Mouse (Mus musculus): ENCODE measurements around the gene Zbtb20. TPM values are rescaled to one million over a fixed set of nuclear protein-coding genes. Genes with fewer than 3 reads are reported as not detected.
"Not testable (repeated sequence)": the region's sequence is repeated elsewhere in the genome, so short reads cannot be mapped to it uniquely, and the experiment has no call there.

Gene Zbtb20
- polyA plus RNA-seq, 1 experiment: 5.9 TPM

DNA sequence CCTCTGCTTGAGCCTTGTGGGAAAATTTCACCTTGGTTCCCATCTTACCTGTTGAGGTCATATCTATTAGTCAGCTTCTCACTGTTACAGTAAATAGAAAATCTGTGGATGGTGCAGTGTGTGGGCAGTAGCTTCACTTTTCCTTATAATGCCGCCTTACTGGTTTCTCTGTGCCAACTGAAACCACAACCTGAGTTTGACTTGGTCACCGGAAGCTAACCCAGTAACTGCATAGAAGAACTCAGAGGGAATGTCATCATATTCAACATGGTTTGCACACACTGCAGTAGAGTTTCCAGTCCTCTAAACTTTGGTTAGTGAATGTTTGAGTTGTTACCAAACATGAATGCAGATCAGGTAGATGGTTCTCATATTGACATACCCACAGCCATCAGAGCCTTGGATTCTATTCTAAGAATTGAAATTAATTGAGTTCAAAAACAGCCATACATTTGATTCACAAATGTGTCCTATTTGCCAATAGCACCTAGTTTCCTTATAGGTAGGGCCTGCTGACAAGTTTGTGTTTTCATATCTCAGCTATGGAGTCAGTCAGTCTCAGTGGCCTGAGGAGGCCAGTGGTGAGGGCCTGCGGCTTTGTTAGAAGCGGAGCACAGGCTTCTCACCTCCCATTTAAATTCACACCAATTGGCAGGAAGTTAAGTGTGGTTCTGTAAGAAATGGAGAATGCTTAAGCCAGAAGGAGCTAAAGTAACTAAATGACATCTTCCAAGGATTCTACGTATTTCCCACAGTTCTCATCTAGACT is 44.5 kb downstream of the Zbtb20 start:
- TF ChIP-seq CTCF (IDR thresholded peaks at IDR 0.05; ENCODE audit: control insufficient read depth, insufficient read depth, insufficient replicate concordance, low read depth, low read length) (no peak), POLR2A (IDR thresholded peaks at IDR 0.05; ENCODE audit: control insufficient read depth, low read depth, low read length) (no peak)
- no peaks in the 10 kb centered on the region for H3K36me3 ChIP-seq (ENCODE audit: control insufficient read depth, insufficient read depth, low read length)
- no peaks in the 10 kb centered on the region for H3K4me1 ChIP-seq (ENCODE audit: control insufficient read depth, insufficient read depth, low read length)
- no peak overlapping the region for H3K27ac ChIP-seq (ENCODE audit: control insufficient read depth, insufficient read depth, low read depth, low read length)
- H3K4me3 ChIP-seq (ENCODE audit: control insufficient read depth, low read depth, low read length): no peak overlapping the region
- H3K27me3 ChIP-seq (ENCODE audit: control insufficient read depth, insufficient read depth, low read length): no peaks in the 10 kb centered on the region

DNA sequence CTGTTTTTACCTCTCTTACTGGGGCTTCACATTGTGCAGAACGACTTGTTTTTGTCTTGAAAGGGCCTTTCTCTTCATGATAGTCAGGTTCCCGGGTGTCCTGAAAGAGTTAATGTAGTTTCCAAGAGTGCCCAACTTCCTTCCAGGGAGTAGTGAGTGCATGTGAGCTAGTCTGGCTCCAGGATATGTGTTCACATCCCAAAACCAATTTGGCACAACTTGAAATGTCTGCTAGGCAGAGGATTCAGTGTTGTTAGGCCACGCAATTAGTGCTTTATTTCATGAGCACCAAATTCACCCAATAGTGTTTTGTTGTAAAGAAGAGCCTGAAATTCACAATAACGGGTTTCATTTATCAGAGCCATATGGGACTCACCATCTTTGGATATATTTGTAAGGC is 45.8 kb downstream of the Zbtb20 start:
- H3K27ac ChIP-seq (ENCODE audit: control insufficient read depth, insufficient read depth, low read depth, low read length): no peak overlapping the region
- TF ChIP-seq CTCF (IDR thresholded peaks at IDR 0.05; ENCODE audit: control insufficient read depth, insufficient read depth, insufficient replicate concordance, low read depth, low read length): no peak
- H3K36me3 ChIP-seq (ENCODE audit: control insufficient read depth, insufficient read depth, low read length): no peaks in the 10 kb centered on the region
- no peaks in the 10 kb centered on the region for H3K4me1 ChIP-seq (ENCODE audit: control insufficient read depth, insufficient read depth, low read length)
- no peak overlapping the region for H3K4me3 ChIP-seq (ENCODE audit: control insufficient read depth, low read depth, low read length)
- H3K27me3 ChIP-seq (ENCODE audit: control insufficient read depth, insufficient read depth, low read length): no peaks in the 10 kb centered on the region

- Histone ChIP-seq H3K4me1 (ENCODE audit: control insufficient read depth, insufficient read depth, low read length) (no peaks in the 10 kb centered on the region), H3K36me3 (ENCODE audit: control insufficient read depth, insufficient read depth, low read length) (no peaks in the 10 kb centered on the region), H3K27me3 (ENCODE audit: control insufficient read depth, insufficient read depth, low read length) (no peaks in the 10 kb centered on the region), H3K4me3 (ENCODE audit: control insufficient read depth, low read depth, low read length) (no peak overlapping the region), H3K27ac (ENCODE audit: control insufficient read depth, insufficient read depth, low read depth, low read length) (no peak overlapping the region)
- TF ChIP-seq POLR2A (IDR thresholded peaks at IDR 0.05; ENCODE audit: control insufficient read depth, low read depth, low read length): no peak
- no peak for TF ChIP-seq CTCF (IDR thresholded peaks at IDR 0.05; ENCODE audit: control insufficient read depth, insufficient read depth, insufficient replicate concordance, low read depth, low read length)
These were observed 62.5 kb downstream of the Zbtb20 start for GRCm38 (mm10) chr16:42938211-42938610.

DNA sequence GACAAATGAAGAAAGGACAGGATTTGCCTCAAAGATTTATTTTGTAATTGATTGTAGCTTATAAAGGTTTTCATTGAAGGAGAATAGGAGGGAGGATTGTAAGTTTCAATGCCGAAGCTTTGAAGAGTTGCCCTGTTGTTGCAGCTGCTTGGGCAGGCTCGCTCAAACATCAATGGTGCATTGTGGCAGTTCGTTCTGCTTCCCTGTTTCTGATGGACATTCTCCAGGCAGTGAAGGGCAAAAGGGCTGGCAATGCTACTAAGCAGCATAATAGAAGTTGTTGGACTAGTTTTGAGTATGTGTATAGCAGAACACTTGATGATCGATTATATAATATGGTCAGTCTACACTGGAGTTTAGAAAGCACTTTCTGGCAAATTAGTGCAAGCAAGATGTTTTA is 71.3 kb downstream of the Zbtb20 start:
- no peaks in the 10 kb centered on the region for H3K27me3 ChIP-seq (ENCODE audit: control insufficient read depth, insufficient read depth, low read length)

GRCm38 (mm10) chr16:42955401-42955800 is 79.7 kb downstream of the Zbtb20 start:
- not testable (repeated sequence) for H3K36me3 ChIP-seq (ENCODE audit: control insufficient read depth, insufficient read depth, low read length); H3K27me3 ChIP-seq (ENCODE audit: control insufficient read depth, insufficient read depth, low read length); H3K4me1 ChIP-seq (ENCODE audit: control insufficient read depth, insufficient read depth, low read length); H3K4me3 ChIP-seq (ENCODE audit: control insufficient read depth, low read depth, low read length); H3K27ac ChIP-seq (ENCODE audit: control insufficient read depth, insufficient read depth, low read depth, low read length)

More for the DNA sequence above, 71.3 kb downstream of the Zbtb20 start:
- Histone ChIP-seq H3K36me3 (ENCODE audit: control insufficient read depth, insufficient read depth, low read length) (no peaks in the 10 kb centered on the region), H3K4me3 (ENCODE audit: control insufficient read depth, low read depth, low read length) (no peak overlapping the region), H3K27ac (ENCODE audit: control insufficient read depth, insufficient read depth, low read depth, low read length) (no peak overlapping the region), H3K4me1 (ENCODE audit: control insufficient read depth, insufficient read depth, low read length) (no peaks in the 10 kb centered on the region)
- TF ChIP-seq CTCF (IDR thresholded peaks at IDR 0.05; ENCODE audit: control insufficient read depth, insufficient read depth, insufficient replicate concordance, low read depth, low read length): no peak
- no peak for TF ChIP-seq POLR2A (IDR thresholded peaks at IDR 0.05; ENCODE audit: control insufficient read depth, low read depth, low read length)

GRCm38 (mm10) chr16:42972872-42973271 is 97.2 kb downstream of the Zbtb20 start:
- TF ChIP-seq POLR2A (IDR thresholded peaks at IDR 0.05; ENCODE audit: control insufficient read depth, low read depth, low read length): no peak
- no peak for TF ChIP-seq CTCF (IDR thresholded peaks at IDR 0.05; ENCODE audit: control insufficient read depth, insufficient read depth, insufficient replicate concordance, low read depth, low read length)
- Histone ChIP-seq H3K4me3 (ENCODE audit: control insufficient read depth, low read depth, low read length) (no peak overlapping the region), H3K27ac (ENCODE audit: control insufficient read depth, insufficient read depth, low read depth, low read length) (no peak overlapping the region)

GRCm38 (mm10) chr16:42998896-42999295 is 123.2 kb downstream of the Zbtb20 start:
- Histone ChIP-seq H3K4me1 (ENCODE audit: control insufficient read depth, insufficient read depth, low read length) (no peaks in the 10 kb centered on the region), H3K27me3 (ENCODE audit: control insufficient read depth, insufficient read depth, low read length) (no peaks in the 10 kb centered on the region), H3K36me3 (ENCODE audit: control insufficient read depth, insufficient read depth, low read length) (no peaks in the 10 kb centered on the region), H3K4me3 (ENCODE audit: control insufficient read depth, low read depth, low read length) (no peak overlapping the region), H3K27ac (ENCODE audit: control insufficient read depth, insufficient read depth, low read depth, low read length) (no peak overlapping the region)
- TF ChIP-seq POLR2A (IDR thresholded peaks at IDR 0.05; ENCODE audit: control insufficient read depth, low read depth, low read length): no peak
- no peak for TF ChIP-seq CTCF (IDR thresholded peaks at IDR 0.05; ENCODE audit: control insufficient read depth, insufficient read depth, insufficient replicate concordance, low read depth, low read length)

More at GRCm38 (mm10) chr16:42972872-42973271, 97.2 kb downstream of the Zbtb20 start:
- H3K4me1 ChIP-seq (ENCODE audit: control insufficient read depth, insufficient read depth, low read length): no peaks in the 10 kb centered on the region
- H3K36me3 ChIP-seq (ENCODE audit: control insufficient read depth, insufficient read depth, low read length): no peaks in the 10 kb centered on the region
- no peaks in the 10 kb centered on the region for H3K27me3 ChIP-seq (ENCODE audit: control insufficient read depth, insufficient read depth, low read length)

- no peaks in the 10 kb centered on the region for H3K36me3 ChIP-seq (ENCODE audit: control insufficient read depth, insufficient read depth, low read length)
These were observed 150.7 kb downstream of the Zbtb20 start for GRCm38 (mm10) chr16:43026351-43026750.

More at GRCm38 (mm10) chr16:43026351-43026750, 150.7 kb downstream of the Zbtb20 start:
- H3K4me3 ChIP-seq (ENCODE audit: control insufficient read depth, low read depth, low read length): no peak overlapping the region
- no peaks in the 10 kb centered on the region for H3K4me1 ChIP-seq (ENCODE audit: control insufficient read depth, insufficient read depth, low read length)
- no peak for TF ChIP-seq POLR2A (IDR thresholded peaks at IDR 0.05; ENCODE audit: control insufficient read depth, low read depth, low read length)
- no peak for TF ChIP-seq CTCF (IDR thresholded peaks at IDR 0.05; ENCODE audit: control insufficient read depth, insufficient read depth, insufficient replicate concordance, low read depth, low read length)
- H3K27me3 ChIP-seq (ENCODE audit: control insufficient read depth, insufficient read depth, low read length): no peaks in the 10 kb centered on the region
- no peak overlapping the region for H3K27ac ChIP-seq (ENCODE audit: control insufficient read depth, insufficient read depth, low read depth, low read length)
